ENCODE assay signal across 17 mouse cellular contexts in genomic region chr4:155899355-155899754, GRCm38 (mm10). TPM values are rescaled to one million over a fixed set of nuclear protein-coding genes. Genes with fewer than 3 reads are reported as not detected.
DNase-seq lines count a peak whose midpoint lies in the region; ATAC-seq and TF ChIP-seq lines count a peak whose summit lies in the region.
"Had no signal": no experiment of that assay in that cellular context is flagged by ENCODE, and none has a peak within 500 bp of the region (broad histone marks: within the 10 kb centered on the region; RNA-seq: fewer than 3 reads in every experiment).

No protein-coding gene starts in this region.

- ATAC-seq in forebrain, embryonic 11.5 days (replicated peaks; ENCODE audit: low FRiP score) = no peak
- ATAC-seq in forebrain, embryonic 16.5 days = no peak
- ATAC-seq: intestine, embryonic 15.5 days had no signal

- no peaks in the 10 kb centered on the region for H3K27me3 ChIP-seq in forebrain, embryonic 11.5 days (ENCODE audit: control insufficient read depth, insufficient read depth, low read length)
- H3K27me3 ChIP-seq in forebrain, embryonic 16.5 days (replicated peaks; ENCODE audit: control insufficient read depth, insufficient read depth, low read length) = no peaks in the 10 kb centered on the region
- H3K27me3 ChIP-seq: embryonic facial prominence, embryonic 13.5 days; hindbrain, embryonic 15.5 days; intestine, embryonic 15.5 days had no signal

- no peak overlapping the region for H3K4me2 ChIP-seq in forebrain, embryonic 11.5 days (ENCODE audit: low read depth, low read length, severe bottlenecking)
- H3K4me2 ChIP-seq in forebrain, embryonic 16.5 days (ENCODE audit: low read length) = no peak overlapping the region
- H3K4me2 ChIP-seq: embryonic facial prominence, embryonic 13.5 days; hindbrain, embryonic 15.5 days; intestine, embryonic 15.5 days; midbrain, embryonic 11.5 days had no signal

- WGBS in forebrain, embryonic 11.5 days = 97% methylated on average over 7 of the region's 7 CpGs
- 94% methylated on average over 7 of the region's 7 CpGs for WGBS in forebrain, embryonic 16.5 days

- no peak overlapping the region for H3K4me3 ChIP-seq in forebrain, embryonic 11.5 days (ENCODE audit: low read depth, low read length)
- H3K4me3 ChIP-seq in forebrain, embryonic 16.5 days (replicated peaks; ENCODE audit: low read length) = no peak overlapping the region
- no peak overlapping the region for H3K4me3 ChIP-seq in layer of hippocampus, adult 2 months
- H3K4me3 ChIP-seq: embryonic facial prominence, embryonic 13.5 days; heart, embryonic 10.5 days; hindbrain, embryonic 15.5 days; intestine, embryonic 15.5 days had no signal

- no peak overlapping the region for H3K27ac ChIP-seq in forebrain, embryonic 11.5 days (ENCODE audit: low read depth, low read length)
- H3K27ac ChIP-seq in forebrain, embryonic 16.5 days (ENCODE audit: low read length) = no peak overlapping the region
- H3K27ac ChIP-seq in layer of hippocampus, adult 2 months = no peak overlapping the region
- H3K27ac ChIP-seq: embryonic facial prominence, embryonic 13.5 days; heart, embryonic 10.5 days; hindbrain, embryonic 15.5 days; intestine, embryonic 15.5 days; macrophage had no signal

- peaks cover 7% of the 10 kb centered on the region; the same call in 1 of the 2 replicates for H3K36me3 ChIP-seq in forebrain, embryonic 11.5 days (ENCODE audit: control insufficient read depth, insufficient read depth, low read length)
- H3K36me3 ChIP-seq in forebrain, embryonic 16.5 days (ENCODE audit: control insufficient read depth, insufficient read depth) = peaks cover 66% of the 10 kb centered on the region

- H3K4me1 ChIP-seq in forebrain, embryonic 11.5 days (replicated peaks; ENCODE audit: control insufficient read depth, insufficient read depth, low read length) = 0 out of 2 replicates have a peak, but pooled peaks cover 2% of the 10 kb centered on the region
- H3K4me1 ChIP-seq in forebrain, embryonic 16.5 days (replicated peaks; ENCODE audit: control insufficient read depth, insufficient read depth, low read length) = peaks cover 15% of the 10 kb centered on the region

- no peak for TF ChIP-seq CTCF in layer of hippocampus, adult 2 months (conservative IDR thresholded peaks at IDR 0.05)

- no peaks in the 10 kb centered on the region for H3K9me3 ChIP-seq in forebrain, embryonic 11.5 days (ENCODE audit: control insufficient read depth, low read length)
- H3K9me3 ChIP-seq in forebrain, embryonic 16.5 days (ENCODE audit: control insufficient read depth, low read length) = no peaks in the 10 kb centered on the region
- H3K9me3 ChIP-seq: embryonic facial prominence, embryonic 13.5 days; heart, embryonic 10.5 days; hindbrain, embryonic 15.5 days; intestine, embryonic 15.5 days had no signal

- peak; percentile 11 to 35 for DNase-seq in adrenal gland, adult (ENCODE audit: inconsistent age in 2 of 2, low spot score in 1 of 2)
- no peak for DNase-seq in adrenal gland, postnatal 14 days
- peak; percentile 32 for DNase-seq in forebrain, embryonic 11.5 days (ENCODE audit: low spot score)
- DNase-seq in layer of hippocampus, postnatal 10 days (ENCODE audit: low spot score in 2 of 2) = peak; percentile 3 to 11
- DNase-seq in layer of hippocampus, adult 2 months (ENCODE audit: low spot score in 2 of 2) = no peak
- peak; percentile 2 for DNase-seq in ovary, postnatal 36 days (ENCODE audit: low spot score)
- no peak for DNase-seq in ovary, postnatal 10 days (ENCODE audit: low spot score)
- DNase-seq: adrenal gland, postnatal 36 days; right cerebral cortex, adult 18-20 months; thymus, postnatal 36 days had no signal

- H3K9ac ChIP-seq in forebrain, embryonic 11.5 days (ENCODE audit: low read length) = no peak overlapping the region
- no peak overlapping the region for H3K9ac ChIP-seq in forebrain, embryonic 16.5 days (replicated peaks; ENCODE audit: low read depth, low read length)
- H3K9ac ChIP-seq: embryonic facial prominence, embryonic 13.5 days; hindbrain, embryonic 15.5 days; intestine, embryonic 15.5 days had no signal

RNA-seq across cellular contexts. Expression of gene Acap3, which starts 7.7 kb away (rescaled TPM):
- 20.3 and 25.6 TPM in 2 replicates for total RNA-seq in adrenal gland, postnatal 14 days (2021)
- polyA plus RNA-seq in forebrain, embryonic 11.5 days (2014; fragmentation: Nextera tagmentation; extraction: Ambion mirVana) = 34.6 and 34.8 TPM in 2 replicates
- 94.8 and 101 TPM in 2 replicates for polyA plus RNA-seq in forebrain, embryonic 16.5 days (2015; fragmentation: Nextera tagmentation; extraction: Ambion mirVana)
- 100 to 1,000 TPM; 145 to 162 TPM for total RNA-seq in layer of hippocampus, postnatal 10 days (2021)
- 100 to 1,000 TPM; 121 to 129 TPM for total RNA-seq in layer of hippocampus, adult 2 months (2021)

RNA-seq across cellular contexts. Expression of gene Pusl1, which starts 7.8 kb away (rescaled TPM):
- 30.8 and 33.9 TPM in 2 replicates for total RNA-seq in adrenal gland, postnatal 14 days (2021)
- 53.4 and 53.7 TPM in 2 replicates for polyA plus RNA-seq in forebrain, embryonic 11.5 days (2014; fragmentation: Nextera tagmentation; extraction: Ambion mirVana)
- 68.0 and 70.3 TPM in 2 replicates for polyA plus RNA-seq in forebrain, embryonic 16.5 days (2015; fragmentation: Nextera tagmentation; extraction: Ambion mirVana)
- total RNA-seq in layer of hippocampus, postnatal 10 days (2021) = 10 to 100 TPM; 68.1 to 77.0 TPM
- 10 to 100 TPM; 62.3 to 68.1 TPM for total RNA-seq in layer of hippocampus, adult 2 months (2021)

RNA-seq across cellular contexts. Expression of gene Ints11, which starts 30.0 kb away (rescaled TPM):
- 26.4 and 32.5 TPM in 2 replicates for total RNA-seq in adrenal gland, postnatal 14 days (2021)
- polyA plus RNA-seq in forebrain, embryonic 11.5 days (2014; fragmentation: Nextera tagmentation; extraction: Ambion mirVana) = 108 and 117 TPM in 2 replicates
- 89.8 and 100 TPM in 2 replicates for polyA plus RNA-seq in forebrain, embryonic 16.5 days (2015; fragmentation: Nextera tagmentation; extraction: Ambion mirVana)
- total RNA-seq in layer of hippocampus, postnatal 10 days (2021) = 10 to 100 TPM; 35.9 to 41.0 TPM
- total RNA-seq in layer of hippocampus, adult 2 months (2021) = 10 to 100 TPM; 33.7 to 35.8 TPM

RNA-seq across cellular contexts. Expression of gene Cptp, which starts 30.1 kb away (rescaled TPM):
- total RNA-seq in adrenal gland, postnatal 14 days (2021) = 18.4 and 21.6 TPM in 2 replicates
- polyA plus RNA-seq in forebrain, embryonic 11.5 days (2014; fragmentation: Nextera tagmentation; extraction: Ambion mirVana) = 22.3 and 27.0 TPM in 2 replicates
- polyA plus RNA-seq in forebrain, embryonic 16.5 days (2015; fragmentation: Nextera tagmentation; extraction: Ambion mirVana) = 22.5 and 23.8 TPM in 2 replicates
- total RNA-seq in layer of hippocampus, postnatal 10 days (2021) = 10 to 100 TPM; 28.1 to 32.2 TPM
- 10 to 100 TPM; 29.2 to 31.7 TPM for total RNA-seq in layer of hippocampus, adult 2 months (2021)

RNA-seq across cellular contexts. Expression of gene Tas1r3, which starts 36.2 kb away (rescaled TPM):
- total RNA-seq in adrenal gland, postnatal 14 days (2021) = 0.19 and 0.56 TPM in 2 replicates
- polyA plus RNA-seq in forebrain, embryonic 11.5 days (2014; fragmentation: Nextera tagmentation; extraction: Ambion mirVana) = 0.45 and 0.60 TPM in 2 replicates
- polyA plus RNA-seq in forebrain, embryonic 16.5 days (2015; fragmentation: Nextera tagmentation; extraction: Ambion mirVana) = 0.72 and 0.84 TPM in 2 replicates
- total RNA-seq in layer of hippocampus, postnatal 10 days (2021) = under 1 TPM; 0.27 to 0.30 TPM
- total RNA-seq in layer of hippocampus, adult 2 months (2021) = under 1 TPM; 0.33 to 0.44 TPM

Comparison
In these comparisons a context has a peak if more than half of its experiments do, and no peak if none do; other contexts are left out.
1. DNase-seq: peak in adrenal gland, adult (2 of 2), forebrain, embryonic 11.5 days (single experiment), layer of hippocampus, postnatal 10 days (2 of 2) and ovary, postnatal 36 days (single experiment); none in adrenal gland, postnatal 14 days (single experiment), layer of hippocampus, adult 2 months (0 of 2) and ovary, postnatal 10 days (single experiment).